Mouse (Mus musculus) limb, embryonic 15.5 days (tissue): ENCODE measurements at regions not wholly inside any gene's neighbourhood (a gene's known extent, or its start where the extent isn't known, plus 50 kb on each side); places are given as distances from the start of the nearest gene placed in this dataset.

Experiments used
- ATAC-seq: fragments of 200-750 bp; cut with Nextera tagmentation; 2 replicates; pipeline ENCODE4 v1.8.0; 2017; ENCODE audit warnings: low read depth, moderate TSS enrichment; ENCODE audit not compliant: insufficient number of reproducible peaks, low FRiP score, low TSS enrichment
- H3K27ac ChIP-seq: fragments of 300-500 bp; sonication (generic); 2 replicates; pipeline ENCODE4 v1.5.1; 2015; ENCODE audit warnings: moderate library complexity, mild to moderate bottlenecking, inconsistent platforms
- H3K27me3 ChIP-seq: fragments of 300-500 bp; sonication (generic); 2 replicates; pipeline ENCODE4 v1.6.1; 2015; ENCODE audit warnings: inconsistent platforms
- H3K36me3 ChIP-seq: fragments of 300-500 bp; sonication (generic); 2 replicates; pipeline ENCODE4 v1.6.1; 2015; ENCODE audit warnings: inconsistent platforms
- H3K4me1 ChIP-seq: fragments of 300-500 bp; sonication (generic); 2 replicates; pipeline ENCODE4 v1.6.1; 2015; ENCODE audit warnings: inconsistent platforms
- H3K4me2 ChIP-seq: fragments of 300-500 bp; sonication (generic); 2 replicates; pipeline ENCODE4 v1.6.1; 2015; ENCODE audit warnings: mild to moderate bottlenecking, inconsistent platforms
- H3K4me3 ChIP-seq: fragments of 300-500 bp; sonication (generic); 2 replicates; pipeline ENCODE4 v1.5.1; 2015; ENCODE audit warnings: mild to moderate bottlenecking, inconsistent platforms
- H3K9ac ChIP-seq: fragments of 300-500 bp; sonication (generic); 2 replicates; pipeline ENCODE4 v1.6.1; 2015; ENCODE audit warnings: inconsistent platforms
- H3K9me3 ChIP-seq: fragments of 300-500 bp; sonication (generic); 2 replicates; pipeline ENCODE4 v1.6.1; 2016; ENCODE audit warnings: inconsistent platforms
- WGBS: fragments of 180-500 bp; shearing (Covaris S2); methylation state at CpG from one replicate; pipeline ENCODE4 v1.1.7; 2015; 5-methylcytosine and 5-hydroxymethylcytosine counted together

DNA sequence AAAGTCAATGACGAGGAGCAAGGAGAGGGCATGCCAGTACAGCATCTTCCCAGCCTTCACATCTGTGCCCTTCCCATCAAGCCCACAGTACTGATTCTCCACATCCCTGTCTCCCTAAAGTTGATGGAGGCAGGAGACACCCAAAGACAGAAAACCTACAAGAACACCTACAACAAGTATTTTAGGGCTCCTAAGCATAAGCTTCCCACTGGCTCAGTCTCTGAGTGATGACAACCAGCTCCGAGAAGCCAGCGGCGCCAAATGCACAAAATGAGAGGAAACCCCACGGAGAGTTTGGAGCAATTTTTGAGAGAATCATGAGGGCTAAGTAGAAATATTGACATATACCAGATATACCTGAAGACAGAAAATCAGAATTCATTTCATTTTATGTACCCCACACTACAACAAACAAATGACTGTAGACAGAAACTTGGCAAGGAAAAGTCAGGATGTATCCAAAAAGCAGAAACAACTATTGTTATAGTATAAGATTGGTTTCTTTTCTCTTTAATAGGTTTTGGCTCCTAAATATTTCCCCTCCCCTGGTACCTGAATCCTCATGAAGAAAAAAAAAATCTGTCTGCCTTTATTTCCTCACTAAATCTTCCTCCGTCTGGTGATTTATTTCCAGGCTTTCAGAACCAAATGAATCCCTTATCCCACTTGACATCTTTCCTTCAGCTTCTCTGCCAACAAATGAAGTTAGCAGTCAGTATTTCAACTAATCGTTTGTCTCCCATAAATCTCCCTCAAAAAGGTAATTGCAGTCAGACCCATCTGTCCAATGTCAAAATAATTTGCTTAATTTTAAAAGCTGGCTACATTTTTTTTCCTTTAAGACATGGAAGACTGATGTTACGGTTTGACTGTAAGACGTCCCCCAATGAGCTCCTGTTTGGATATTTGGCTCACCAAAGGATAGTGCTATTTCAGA is 102.0 kb downstream of the Actbl2 start:
- Histone ChIP-seq H3K4me1 (no peaks in the 10 kb centered on the region), H3K36me3 (no peaks in the 10 kb centered on the region), H3K4me3 (no peak overlapping the region), H3K9me3 (no peaks in the 10 kb centered on the region), H3K9ac (no peak overlapping the region), H3K27me3 (no peaks in the 10 kb centered on the region), H3K4me2 (no peak overlapping the region), H3K27ac (no peak overlapping the region)
- no peak for ATAC-seq
- 45% methylated on average over 9 of the region's 9 CpGs for WGBS

DNA sequence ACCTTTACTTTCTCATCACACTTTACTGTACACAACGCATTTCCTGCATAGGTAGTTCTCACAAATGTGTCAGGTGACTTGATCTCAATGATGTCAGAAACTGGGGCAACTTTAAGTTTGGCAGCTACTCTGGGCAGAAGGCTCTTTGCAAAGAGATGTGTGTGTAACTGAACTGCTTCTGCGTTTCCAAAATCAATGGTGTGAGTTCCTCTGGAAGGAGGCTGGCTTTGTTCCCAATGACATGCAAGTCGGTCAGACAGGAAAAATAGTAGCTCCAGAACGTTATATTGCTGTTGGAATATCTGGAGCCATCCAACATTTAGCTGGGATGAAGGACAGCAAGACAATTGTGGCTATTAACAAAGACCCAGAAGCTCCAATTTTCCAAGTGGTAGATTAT is 106.6 kb downstream of the Actbl2 start:
- no peak for ATAC-seq
- H3K4me1 ChIP-seq: no peaks in the 10 kb centered on the region
- WGBS: 77% methylated on average over 4 of the region's 4 CpGs
- H3K4me2 ChIP-seq: no peak overlapping the region
- no peak overlapping the region for H3K9ac ChIP-seq
- H3K36me3 ChIP-seq: no peaks in the 10 kb centered on the region
- H3K9me3 ChIP-seq: no peaks in the 10 kb centered on the region
- no peak overlapping the region for H3K4me3 ChIP-seq
- H3K27me3 ChIP-seq: no peaks in the 10 kb centered on the region
- no peak overlapping the region for H3K27ac ChIP-seq

DNA sequence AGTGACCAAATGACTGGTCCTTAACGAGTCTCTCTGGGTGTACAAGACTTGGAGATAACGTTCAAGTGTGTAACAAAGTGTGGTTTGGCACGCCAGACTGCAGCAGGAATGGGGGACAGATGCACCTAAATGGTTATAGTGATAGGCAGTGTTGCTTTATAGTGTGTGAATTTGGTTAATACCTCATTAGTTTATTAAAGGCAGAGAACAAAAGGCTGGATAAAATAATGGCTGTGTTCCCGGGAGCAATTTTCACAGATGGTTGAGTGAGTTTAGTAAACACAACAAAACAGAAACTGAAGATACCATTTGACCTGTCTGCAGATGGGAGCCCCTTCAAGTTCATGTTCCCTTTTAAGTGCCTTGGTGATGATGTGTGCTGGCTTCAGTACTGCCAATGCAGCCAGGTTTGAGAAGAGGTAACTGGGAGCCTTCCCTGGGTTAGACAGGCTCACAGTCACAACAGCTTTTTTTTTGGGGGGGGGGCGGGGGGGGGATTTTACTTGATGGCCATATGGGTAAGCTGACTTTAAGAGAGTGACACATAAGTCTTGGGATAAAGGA is 108.4 kb downstream of the Actbl2 start:
- 44% methylated on average over 5 of the region's 5 CpGs for WGBS
- H3K9ac ChIP-seq: no peak overlapping the region
- no peak for ATAC-seq

DNA sequence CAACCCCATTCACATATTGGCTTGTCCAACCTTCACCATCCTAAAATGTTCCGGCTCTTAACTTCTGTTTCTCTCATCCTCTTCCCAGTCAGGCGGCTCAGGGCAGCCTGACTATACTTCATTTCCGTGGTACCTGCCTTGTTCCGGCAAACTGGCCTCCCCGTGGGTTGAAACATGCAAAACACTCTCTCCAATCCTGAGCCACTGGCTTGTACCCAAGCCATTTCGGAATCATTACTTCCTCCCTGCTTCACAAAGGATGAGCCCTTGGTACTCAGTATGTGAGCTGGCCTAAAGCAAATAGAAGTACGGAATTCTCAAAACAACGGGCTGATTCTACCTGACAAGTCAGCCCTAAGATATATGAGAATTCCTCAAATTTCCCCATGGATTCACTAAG is 112.1 kb downstream of the Actbl2 start:
- no peak overlapping the region for H3K9ac ChIP-seq
- WGBS: 91% methylated on average over 8 of the region's 8 CpGs
- no peak overlapping the region for H3K4me2 ChIP-seq
- no peak overlapping the region for H3K27ac ChIP-seq
- no peaks in the 10 kb centered on the region for H3K27me3 ChIP-seq
- no peak for ATAC-seq
- H3K4me3 ChIP-seq: no peak overlapping the region
- H3K4me1 ChIP-seq: no peaks in the 10 kb centered on the region
- no peaks in the 10 kb centered on the region for H3K36me3 ChIP-seq
- no peaks in the 10 kb centered on the region for H3K9me3 ChIP-seq

More for the DNA sequence above, 108.4 kb downstream of the Actbl2 start:
- Histone ChIP-seq H3K4me2 (no peak overlapping the region), H3K9me3 (no peaks in the 10 kb centered on the region), H3K27ac (no peak overlapping the region), H3K27me3 (no peaks in the 10 kb centered on the region), H3K4me3 (no peak overlapping the region), H3K36me3 (no peaks in the 10 kb centered on the region), H3K4me1 (no peaks in the 10 kb centered on the region)

DNA sequence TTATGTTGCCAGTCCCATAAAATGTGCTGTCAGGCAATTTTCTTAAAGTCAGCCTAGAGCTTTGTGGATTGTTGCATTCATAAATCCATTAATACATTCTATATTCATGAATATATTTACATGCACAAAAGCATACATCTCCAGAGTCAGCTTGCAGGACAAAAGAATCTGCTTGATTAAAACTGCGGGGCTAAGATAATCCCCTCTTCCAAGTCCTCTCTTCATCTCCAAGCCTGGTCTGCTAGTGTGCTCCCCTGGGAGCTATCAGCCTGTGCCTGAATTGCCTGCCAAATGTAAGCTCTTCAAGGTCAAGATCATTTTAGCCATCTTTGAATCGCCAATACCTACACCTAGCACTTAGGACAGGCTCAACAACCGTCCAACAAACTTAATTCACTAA is 112.8 kb downstream of the Actbl2 start:
- 55% methylated on average over 3 of the region's 3 CpGs for WGBS
- H3K4me1 ChIP-seq: no peaks in the 10 kb centered on the region
- no peak overlapping the region for H3K4me3 ChIP-seq
- H3K4me2 ChIP-seq: no peak overlapping the region
- no peaks in the 10 kb centered on the region for H3K36me3 ChIP-seq
- no peak overlapping the region for H3K9ac ChIP-seq
- no peaks in the 10 kb centered on the region for H3K9me3 ChIP-seq
- H3K27me3 ChIP-seq: no peaks in the 10 kb centered on the region
- ATAC-seq: no peak
- no peak overlapping the region for H3K27ac ChIP-seq

- Histone ChIP-seq H3K4me1 (no peaks in the 10 kb centered on the region), H3K36me3 (no peaks in the 10 kb centered on the region), H3K9ac (no peak overlapping the region), H3K27me3 (no peaks in the 10 kb centered on the region), H3K4me2 (no peak overlapping the region), H3K9me3 (no peaks in the 10 kb centered on the region), H3K27ac (no peak overlapping the region), H3K4me3 (no peak overlapping the region)
- ATAC-seq: no peak
- 74% methylated on average over 3 of the region's 3 CpGs for WGBS
Observed at GRCm38 (mm10) chr13:111369916-111370315, 115.1 kb downstream of the Actbl2 start.

GRCm38 (mm10) chr13:111373281-111373680 is 116.6 kb downstream of the Gpbp1 start:
- Histone ChIP-seq H3K9me3 (no peaks in the 10 kb centered on the region), H3K4me2 (no peak overlapping the region), H3K4me1 (no peaks in the 10 kb centered on the region), H3K36me3 (no peaks in the 10 kb centered on the region), H3K27me3 (no peaks in the 10 kb centered on the region), H3K9ac (no peak overlapping the region), H3K4me3 (no peak overlapping the region), H3K27ac (no peak overlapping the region)
- no peak for ATAC-seq
- WGBS: 57% methylated on average over 6 of the region's 6 CpGs

DNA sequence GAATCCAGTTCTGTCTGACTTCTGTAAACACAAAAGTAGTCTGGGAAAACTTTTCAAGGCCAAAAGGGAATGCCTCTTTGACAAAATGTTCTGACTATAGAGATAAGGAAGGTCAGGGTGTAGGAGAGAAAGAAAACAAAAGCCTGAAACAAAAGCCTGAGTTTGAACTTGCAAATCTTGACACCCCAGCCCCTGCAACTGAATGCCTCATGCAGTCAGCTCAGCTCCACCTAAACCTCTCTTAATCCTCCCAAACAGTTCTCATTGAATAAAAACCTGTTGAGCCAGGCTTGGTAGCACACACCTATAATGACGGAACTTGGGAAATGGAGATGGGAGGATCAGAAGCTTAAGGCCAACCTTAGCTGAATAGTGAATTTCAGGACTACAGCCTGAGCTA is 116.1 kb downstream of the Gpbp1 start:
- Histone ChIP-seq H3K4me3 (no peak overlapping the region), H3K9ac (no peak overlapping the region), H3K4me2 (no peak overlapping the region), H3K9me3 (no peaks in the 10 kb centered on the region), H3K27me3 (no peaks in the 10 kb centered on the region), H3K36me3 (no peaks in the 10 kb centered on the region), H3K27ac (no peak overlapping the region), H3K4me1 (no peaks in the 10 kb centered on the region)
- no peak for ATAC-seq
- 54% methylated on average over 1 of the region's 1 CpGs for WGBS
